Mouse (Mus musculus) fat pad, adult 2 months (tissue): ENCODE results near the gene Fras1.

ENCODE experiments used
- DNase-seq: peaks from one replicate; pipeline ENCODE4 v3.0.0-alpha.2; 2011; ENCODE audit warnings: low read depth, low spot score; ENCODE audit errors: extremely low read depth

Gene Fras1

DNA sequence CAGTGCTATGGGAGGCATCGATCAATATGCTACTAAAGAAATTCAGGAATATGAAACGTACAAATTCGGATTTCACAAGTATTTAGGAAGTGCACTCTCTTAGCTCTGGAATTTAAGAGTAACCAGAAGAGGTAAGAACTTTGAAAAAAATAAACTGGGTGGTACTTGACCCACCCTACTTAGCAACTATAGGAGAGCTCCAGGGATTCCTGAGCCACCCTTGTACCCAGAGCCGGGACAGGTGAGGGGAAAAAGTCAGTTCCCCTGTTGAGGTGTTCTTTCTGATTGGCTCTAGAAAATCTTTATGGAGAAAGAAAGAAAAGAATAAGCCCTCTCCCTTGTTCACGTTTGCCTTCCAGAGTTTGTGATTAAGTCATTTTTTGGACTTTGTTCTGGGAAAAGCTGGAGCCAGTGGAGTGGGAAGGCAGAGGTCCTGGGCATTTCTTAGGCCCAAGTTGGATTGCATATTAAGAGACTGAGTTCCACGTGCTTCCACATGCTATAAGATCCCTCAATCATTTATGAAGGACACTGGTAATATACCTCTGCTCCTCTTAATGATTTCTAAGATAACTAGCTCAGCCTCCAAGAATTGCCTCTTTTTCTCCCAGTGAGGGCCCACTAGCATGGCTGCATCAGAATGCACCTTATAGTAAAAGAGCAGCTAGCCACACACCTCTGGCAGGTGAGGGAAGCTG is 265.6 kb downstream of the Fras1 start:
- DNase-seq: no peak

DNA sequence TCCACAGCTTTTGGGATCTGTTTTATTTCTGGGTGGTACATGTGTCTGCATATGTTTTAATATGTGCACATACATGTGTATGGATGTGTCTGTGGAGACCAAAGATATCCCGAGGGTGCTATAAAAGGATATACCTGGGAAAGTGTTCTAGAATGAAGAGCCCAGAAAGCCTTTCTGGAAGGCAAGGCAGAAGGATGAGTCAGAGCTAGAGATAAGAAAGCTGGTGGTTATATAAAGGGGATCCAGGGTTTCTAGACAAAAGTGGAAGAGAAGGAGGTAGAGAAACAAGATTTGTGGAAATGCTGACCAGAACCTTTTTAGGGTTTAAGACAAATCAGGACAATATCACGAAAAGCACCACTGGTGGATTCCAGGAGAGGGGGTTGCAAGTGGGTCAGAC is 267.5 kb downstream of the Fras1 start:
- DNase-seq: no peak

DNA sequence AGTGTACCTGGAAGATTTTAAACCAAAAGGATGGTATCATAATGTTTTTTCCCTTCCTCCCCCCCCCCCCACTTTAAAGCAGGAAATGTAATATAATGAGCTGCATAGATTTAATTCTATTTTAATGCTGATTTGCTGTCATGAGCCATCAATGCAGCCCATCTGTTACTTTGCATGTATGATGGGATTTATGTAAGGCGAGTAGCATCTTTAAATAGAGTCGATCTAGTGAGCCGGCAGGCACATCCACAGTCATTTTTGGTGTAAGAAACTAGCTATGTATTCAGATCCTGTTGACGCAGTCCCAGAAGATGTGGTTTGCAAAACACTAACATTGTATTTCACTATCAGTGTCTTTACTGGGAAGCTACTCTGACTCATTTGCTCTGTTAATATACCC is 301.9 kb downstream of the Fras1 start:
- no peak for DNase-seq

DNA sequence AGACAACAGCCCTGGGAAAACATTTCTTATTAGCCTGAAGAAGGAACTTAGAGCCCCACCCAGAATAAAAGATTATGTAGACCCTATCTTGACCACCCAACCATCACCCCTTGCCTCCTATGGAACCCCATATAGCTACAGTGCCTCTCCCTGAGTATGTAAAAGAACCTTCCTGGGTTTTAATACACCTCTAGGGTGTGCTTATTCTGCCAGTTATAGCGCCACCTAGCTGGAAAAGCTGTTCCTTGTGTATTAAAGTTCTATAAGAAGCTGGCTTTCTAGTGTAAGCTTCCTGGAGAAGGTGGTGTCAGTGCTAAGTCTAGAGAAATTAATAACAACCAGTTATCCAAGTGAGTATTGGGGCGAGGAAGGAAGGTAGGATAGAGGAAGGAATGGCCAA is 303.7 kb downstream of the Fras1 start:
- no peak for DNase-seq

DNA sequence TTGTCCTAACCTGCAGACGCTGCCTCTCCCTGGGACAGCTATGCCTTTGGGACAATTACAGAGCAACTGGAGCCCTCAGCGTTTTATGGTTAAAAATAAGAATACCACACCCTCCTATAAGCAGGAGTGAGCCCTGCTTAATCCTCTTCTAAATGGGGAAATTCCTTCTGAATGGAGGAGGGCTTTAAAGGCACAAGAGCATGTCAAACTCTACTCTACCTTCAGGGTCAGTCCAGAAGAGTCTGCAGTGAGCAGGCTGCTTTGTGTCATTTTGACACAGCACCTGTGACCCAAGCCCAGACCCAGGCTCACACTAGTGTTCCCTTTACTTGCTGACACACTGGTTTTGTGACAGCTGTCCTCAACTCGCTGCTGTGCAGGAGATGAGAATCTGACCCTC is 307.3 kb downstream of the Fras1 start:
- no peak for DNase-seq

DNA sequence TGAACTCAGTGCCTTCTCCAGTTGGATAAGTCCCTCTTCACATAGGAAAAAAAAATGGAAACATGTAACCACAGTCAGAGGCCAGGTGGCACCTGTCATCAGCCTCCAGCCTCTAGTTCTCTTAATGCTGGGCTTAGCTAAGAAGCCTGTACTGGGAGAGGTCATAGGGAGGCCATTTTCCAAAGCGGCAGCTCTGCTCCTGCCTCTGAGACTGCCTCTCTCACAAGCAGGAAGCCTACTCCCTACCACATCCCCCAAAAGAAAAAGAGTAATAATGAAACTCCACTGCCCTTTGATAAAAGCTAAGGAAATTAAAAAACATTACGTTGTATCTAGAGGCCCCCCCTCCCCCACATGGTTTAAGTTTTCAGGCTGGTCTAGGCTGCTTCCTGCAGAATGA is 309.0 kb downstream of the Fras1 start:
- no peak for DNase-seq

- no peak for DNase-seq
These were observed 315.1 kb downstream of the Fras1 start for GRCm38 (mm10) chr5:96688885-96689284.

- DNase-seq: no peak
These were observed 325.2 kb downstream of the Fras1 start for GRCm38 (mm10) chr5:96698972-96699371.

GRCm38 (mm10) chr5:96702706-96703625 is 329.2 kb downstream of the Fras1 start:
- no peak for DNase-seq

GRCm38 (mm10) chr5:96708515-96708914 is 334.8 kb downstream of the Fras1 start:
- DNase-seq: no peak

DNA sequence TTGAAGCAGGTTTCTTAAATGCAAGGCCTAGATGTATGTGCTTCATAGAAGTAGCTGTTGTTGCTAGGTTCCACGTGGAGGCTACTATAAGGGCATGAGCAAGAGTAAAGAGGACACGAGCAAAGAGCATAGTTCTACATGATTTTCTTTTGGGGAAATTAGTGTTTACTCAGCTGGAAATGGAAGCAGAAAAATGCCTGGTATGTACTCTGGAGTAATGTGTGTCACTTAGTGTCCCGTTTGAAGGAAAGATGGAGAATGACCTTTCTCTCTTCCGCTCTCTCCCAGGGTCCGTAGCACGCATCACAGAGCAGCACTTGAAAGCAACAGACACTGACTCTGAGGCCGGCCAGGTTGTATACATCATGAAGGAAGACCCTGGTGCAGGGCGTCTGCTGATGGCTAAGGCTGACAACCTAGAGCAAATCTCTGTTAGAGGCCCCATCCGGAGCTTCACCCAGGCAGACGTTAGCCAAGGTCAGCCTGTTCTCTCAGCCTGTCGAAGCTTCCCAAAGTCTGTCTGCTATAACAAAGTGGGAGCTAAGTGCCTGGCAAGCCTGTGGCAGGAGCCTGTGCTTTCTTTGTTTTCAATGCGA is 338.4 kb downstream of the Fras1 start:
- no peak for DNase-seq

DNA sequence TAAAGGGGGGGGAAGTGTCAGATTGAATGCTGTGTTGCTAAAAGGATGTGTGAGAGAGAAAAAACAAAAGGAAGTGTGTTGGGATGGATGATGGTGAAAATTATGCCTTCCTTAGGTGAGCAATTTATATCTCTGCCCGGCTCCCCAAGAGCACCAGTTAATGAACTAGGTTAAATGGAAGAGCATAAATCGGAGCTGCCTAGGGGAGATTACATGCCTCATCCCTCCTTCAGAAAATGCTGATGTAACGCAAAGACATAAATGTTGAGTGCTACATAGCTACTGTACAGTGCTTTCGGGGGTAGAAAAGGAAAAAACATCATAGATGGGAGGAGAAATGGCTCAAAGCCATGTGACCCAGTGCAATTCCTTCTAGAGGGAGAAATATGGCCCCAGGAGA is 339.0 kb downstream of the Fras1 start:
- no peak for DNase-seq

- no peak for DNase-seq
These were observed 342.7 kb downstream of the Fras1 start for GRCm38 (mm10) chr5:96716273-96717034.

DNA sequence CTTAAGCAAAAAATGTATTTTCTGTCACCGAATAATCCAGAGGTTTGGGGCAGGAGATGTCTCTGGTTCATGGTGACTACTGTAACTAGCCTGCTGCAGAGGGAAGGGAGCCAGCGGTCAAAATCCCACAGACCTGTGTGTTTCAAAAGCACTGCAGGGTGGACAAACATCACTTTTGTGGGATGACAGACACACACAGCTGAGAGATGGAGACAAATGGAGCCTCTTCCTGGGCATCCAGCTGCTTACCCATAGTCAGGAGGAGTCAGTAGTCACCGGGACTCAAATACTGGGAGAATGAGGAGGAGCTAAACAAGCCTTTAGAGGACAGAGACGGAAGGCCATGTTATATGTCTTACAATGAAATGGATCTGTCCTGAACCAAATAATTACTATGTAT is 343.9 kb downstream of the Fras1 start:
- no peak for DNase-seq

DNA sequence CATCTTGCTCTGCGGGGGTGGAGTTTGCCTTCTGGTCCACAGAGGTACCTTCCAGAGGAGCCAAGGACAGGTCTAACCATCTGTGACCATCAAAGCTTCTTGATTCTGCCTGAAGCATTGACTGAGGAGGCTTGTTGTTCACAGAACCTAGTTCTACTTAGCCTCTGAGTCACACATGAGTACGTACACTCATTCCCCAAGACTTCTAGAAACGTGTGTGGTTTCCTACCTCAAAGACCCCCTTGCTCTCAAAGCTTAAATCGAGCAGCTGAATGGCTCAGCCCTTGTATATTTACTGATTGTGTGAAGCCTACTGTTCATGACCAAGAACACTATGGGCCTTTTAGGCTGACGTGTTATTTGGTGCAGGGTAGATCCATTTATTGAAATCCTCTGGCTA is 344.8 kb downstream of the Fras1 start:
- DNase-seq: no peak

- DNase-seq: no peak
These were observed 345.5 kb downstream of the Fras1 start for GRCm38 (mm10) chr5:96719221-96719620.

DNA sequence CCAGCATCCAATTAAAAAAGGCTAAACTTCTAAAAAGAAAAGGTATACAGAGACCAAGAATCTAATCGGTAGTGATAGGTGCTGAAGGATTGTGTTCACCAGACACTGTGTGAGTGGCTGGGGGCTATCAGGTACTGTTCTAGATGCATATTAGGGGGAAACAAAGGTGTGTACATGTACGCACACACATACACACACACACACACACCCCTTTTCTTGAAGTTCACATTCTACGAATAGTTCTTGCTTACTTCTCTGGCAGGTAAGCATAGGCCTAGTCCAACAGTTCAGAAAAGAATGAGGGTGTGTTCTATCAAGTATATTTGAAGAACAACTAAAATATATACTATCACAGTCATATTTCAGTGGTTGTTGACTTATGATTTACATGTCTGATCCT is 348.9 kb downstream of the Fras1 start:
- no peak for DNase-seq

DNA sequence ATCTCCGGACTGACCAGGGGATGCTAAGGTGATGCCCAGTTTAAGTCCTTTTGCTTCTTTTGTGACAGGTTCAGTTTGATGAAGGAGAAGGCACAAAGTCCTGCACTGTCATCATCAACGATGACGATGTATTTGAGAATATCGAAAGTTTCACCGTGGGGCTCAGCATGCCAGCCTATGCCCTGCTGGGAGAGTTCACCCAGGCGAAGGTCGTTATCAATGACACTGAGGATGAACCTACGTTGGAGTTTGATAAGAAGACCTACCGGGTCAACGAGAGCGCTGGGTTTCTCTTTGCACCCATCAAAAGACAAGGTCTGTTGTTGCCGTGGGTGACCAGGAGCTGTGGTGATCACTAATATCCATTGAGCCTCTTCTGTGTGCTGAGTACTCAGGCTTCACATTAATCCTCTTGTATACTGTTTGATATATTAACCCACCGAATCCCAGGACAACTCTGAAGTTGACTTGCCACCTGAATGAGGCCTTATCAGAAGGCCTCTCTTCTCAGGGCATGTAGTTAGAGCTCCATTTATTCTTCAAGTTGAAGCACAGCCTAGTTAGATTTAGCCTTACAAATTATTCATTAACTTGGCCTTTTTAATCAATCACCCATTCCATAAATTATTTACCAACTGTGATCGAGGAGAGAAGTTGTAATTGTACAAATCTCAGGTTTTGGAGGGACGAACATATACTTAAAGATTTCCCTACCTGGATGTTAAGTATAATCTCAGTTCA is 365.6 kb downstream of the Fras1 start:
- no peak for DNase-seq

DNA sequence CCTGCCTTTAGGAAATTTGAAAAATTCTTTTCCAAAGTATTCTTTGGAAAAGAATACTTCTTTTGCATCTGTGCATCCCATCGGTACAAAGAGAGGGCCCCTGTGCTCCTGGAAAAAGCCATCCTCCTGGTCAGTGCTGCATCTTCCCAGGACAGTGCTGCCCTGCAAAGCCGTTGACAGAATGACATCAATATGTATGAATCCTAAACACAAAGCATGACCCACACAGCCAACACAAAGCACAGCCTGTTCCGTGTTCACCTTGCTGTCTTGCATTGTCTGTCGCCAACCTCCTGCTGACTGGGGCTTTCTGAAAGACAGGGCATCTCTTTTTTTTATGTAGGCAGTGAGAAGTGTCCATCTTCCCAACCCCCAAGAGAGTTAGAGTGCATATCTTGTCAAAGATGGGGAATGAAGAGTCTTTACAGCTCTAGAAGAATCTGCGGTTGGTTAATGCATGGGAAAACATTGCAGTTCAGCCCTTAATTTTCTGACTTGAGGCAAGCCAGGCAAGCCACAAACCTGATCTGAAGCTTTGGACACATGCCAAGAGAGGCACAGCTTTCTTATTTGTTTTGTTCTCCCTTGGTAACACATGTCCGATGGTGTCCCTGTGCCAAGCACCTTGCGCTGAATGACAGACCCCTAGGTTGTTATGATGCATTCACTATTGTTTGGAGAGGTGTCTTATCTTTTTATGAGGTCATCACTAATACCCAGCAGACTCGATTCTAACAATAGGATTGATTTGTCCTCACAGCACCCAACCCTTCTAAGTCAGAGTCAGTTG is 373.6 kb downstream of the Fras1 start:
- DNase-seq: no peak

- no peak for DNase-seq
These were observed 383.9 kb downstream of the Fras1 start for GRCm38 (mm10) chr5:96757615-96758014.
